Mouse (Mus musculus) midbrain, postnatal 0 days (tissue): ENCODE data around the gene Nedd1. TPM values are rescaled to one million over a fixed set of nuclear protein-coding genes. Genes with fewer than 3 reads are reported as not detected.

Experiments used
- ATAC-seq: fragments of 200-750 bp; cut with Nextera tagmentation; 2 replicates; pipeline ENCODE4 v1.8.0; 2017; ENCODE audit warnings: moderate number of reproducible peaks, mild to moderate bottlenecking, moderate TSS enrichment, moderate library complexity; ENCODE audit not compliant: low FRiP score
- DNase-seq: peaks from one replicate; pipeline ENCODE4 v3.0.0-alpha.2; 2015; ENCODE audit warnings: low spot score
- H3K27ac ChIP-seq: fragments of 300-500 bp; sonication (generic); 2 replicates; pipeline ENCODE4 v1.5.1; 2014; ENCODE audit warnings: low read depth, mild to moderate bottlenecking, low read length, mixed read lengths
- H3K27me3 ChIP-seq: fragments of 300-500 bp; sonication (generic); 2 replicates; pipeline ENCODE4 v1.6.1; 2014; ENCODE audit warnings: low read length, control low read depth, mixed read lengths; ENCODE audit not compliant: insufficient read depth
- H3K36me3 ChIP-seq: fragments of 300-500 bp; sonication (generic); 2 replicates; pipeline ENCODE4 v1.6.1; 2014; ENCODE audit warnings: low read length, control low read depth, mixed read lengths; ENCODE audit not compliant: insufficient read depth
- H3K4me1 ChIP-seq: fragments of 300-500 bp; sonication (generic); 2 replicates; pipeline ENCODE4 v1.6.1; 2014; ENCODE audit warnings: mild to moderate bottlenecking, control low read depth, antibody characterized with exemption, low read length, mixed read lengths; ENCODE audit not compliant: insufficient read depth
- H3K4me2 ChIP-seq: fragments of 300-500 bp; sonication (generic); 2 replicates; pipeline ENCODE4 v1.6.1; 2014; ENCODE audit warnings: low read depth, mild to moderate bottlenecking, low read length, mixed read lengths; ENCODE audit not compliant: poor library complexity, severe bottlenecking
- H3K4me3 ChIP-seq: fragments of 300-500 bp; sonication (generic); 2 replicates; pipeline ENCODE4 v1.5.1; 2014; ENCODE audit warnings: low read depth, mild to moderate bottlenecking, low read length, moderate library complexity
- H3K9ac ChIP-seq: fragments of 300-500 bp; sonication (generic); replicated peaks from 2 replicates; pipeline ENCODE4 v1.6.1; 2014; ENCODE audit warnings: mild to moderate bottlenecking, low read length, moderate library complexity, mixed read lengths; ENCODE audit not compliant: poor library complexity, severe bottlenecking
- H3K9me3 ChIP-seq: fragments of 300-500 bp; sonication (generic); 2 replicates; pipeline ENCODE4 v1.6.1; 2016; ENCODE audit warnings: low read length, control low read depth
- CTCF ChIP-seq: IDR thresholded peaks from 2 replicates; pipeline ENCODE4 v1.5.1; 2016; ENCODE audit warnings: antibody characterized with exemption, mild to moderate bottlenecking
- WGBS: fragments of 180-500 bp; shearing (Covaris S2); extraction: QIAGEN DNeasy Blood & Tissue Kit; methylation state at CpG from one replicate; pipeline ENCODE4 v1.1.7; 2014; 5-methylcytosine and 5-hydroxymethylcytosine counted together
- polyA plus RNA-seq: library from polyadenylated mRNA; unstranded; fragments of >200 nt; fragmentation: Nextera tagmentation; extraction: Ambion mirVana; gene quantifications from 2 replicates; pipeline ENCODE4 v1.2.1, GENCODE M21; 2015
- total RNA-seq: library from RNA; depleted of rRNA; stranded (reverse); fragments of >200 nt; gene quantifications from 2 replicates; pipeline ENCODE4 v1.2.3, GENCODE M21; 2014; rRNA removed

The Nedd1 gene
- 7.6 and 7.8 TPM in 2 replicates for total RNA-seq
- polyA plus RNA-seq: 4.4 and 7.0 TPM in 2 replicates

GRCm38 (mm10) chr10:92721771-92722619, at the start of gene Nedd1:
Nedd1 (minus strand) TSS chr10:92722420.
- TF ChIP-seq CTCF: no peak
- Histone ChIP-seq H3K27me3 (no peaks in the 10 kb centered on the region), H3K9ac (peak within 1 kb of the TSS; percentile 70), H3K9me3 (no peaks in the 10 kb centered on the region), H3K4me2 (peak within 1 kb of the TSS; percentile 88), H3K36me3 (no peaks in the 10 kb centered on the region), H3K27ac (peak within 1 kb of the TSS; percentile 8), H3K4me1 (no peaks in the 10 kb centered on the region), H3K4me3 (peak within 1 kb of the TSS; percentile 82)
- DNase-seq (peak; percentile 91), ATAC-seq (peak; percentile 97)
- under 1% methylated on average over 50 of the region's 57 CpGs for WGBS

- ATAC-seq: no peak
- Histone ChIP-seq H3K4me2 (no peak overlapping the region), H3K36me3 (no peaks in the 10 kb centered on the region), H3K9me3 (no peaks in the 10 kb centered on the region), H3K27ac (no peak overlapping the region), H3K4me1 (no peaks in the 10 kb centered on the region), H3K9ac (no peak overlapping the region), H3K27me3 (no peaks in the 10 kb centered on the region), H3K4me3 (no peak overlapping the region)
- 71% methylated on average over 5 of the region's 5 CpGs for WGBS
- DNase-seq: peak; percentile 10
- no peak for TF ChIP-seq CTCF
These were observed 32.1 kb upstream of the Nedd1 start for GRCm38 (mm10) chr10:92754359-92754758.

GRCm38 (mm10) chr10:92730339-92730738, 8.1 kb upstream of the Nedd1 start:
- ATAC-seq: no peak
- no peak for DNase-seq

GRCm38 (mm10) chr10:92728723-92729122, 6.5 kb upstream of the Nedd1 start:
- Histone ChIP-seq H3K36me3 (no peaks in the 10 kb centered on the region), H3K27me3 (no peaks in the 10 kb centered on the region), H3K9ac (no peak overlapping the region), H3K27ac (no peak overlapping the region), H3K4me3 (no peak overlapping the region), H3K9me3 (no peaks in the 10 kb centered on the region), H3K4me2 (no peak overlapping the region), H3K4me1 (no peaks in the 10 kb centered on the region)
- ATAC-seq (no peak), DNase-seq (no peak)
- TF ChIP-seq CTCF: no peak
- WGBS: 86% methylated on average over 3 of the region's 3 CpGs

More at GRCm38 (mm10) chr10:92730339-92730738, 8.1 kb upstream of the Nedd1 start:
- Histone ChIP-seq H3K4me2 (no peak overlapping the region), H3K9me3 (no peaks in the 10 kb centered on the region), H3K36me3 (no peaks in the 10 kb centered on the region), H3K27me3 (no peaks in the 10 kb centered on the region), H3K9ac (no peak overlapping the region), H3K4me3 (no peak overlapping the region), H3K4me1 (no peaks in the 10 kb centered on the region), H3K27ac (no peak overlapping the region)
- TF ChIP-seq CTCF: no peak
- 86% methylated on average over 3 of the region's 3 CpGs for WGBS

- 20% methylated on average over 5 of the region's 5 CpGs for WGBS
- H3K9ac ChIP-seq: peak overlapping the region; percentile 70
- DNase-seq (no peak), ATAC-seq (no peak; the same call in 1 of the 2 replicates)
- H3K4me3 ChIP-seq: peak overlapping the region; percentile 82
- peak overlapping the region; percentile 8 for H3K27ac ChIP-seq
- no peaks in the 10 kb centered on the region for H3K4me1 ChIP-seq
- TF ChIP-seq CTCF: no peak
- H3K36me3 ChIP-seq: no peaks in the 10 kb centered on the region
- H3K4me2 ChIP-seq: peak overlapping the region; percentile 88
- no peaks in the 10 kb centered on the region for H3K9me3 ChIP-seq
- no peaks in the 10 kb centered on the region for H3K27me3 ChIP-seq
These were observed 384 bp upstream of the Nedd1 start for GRCm38 (mm10) chr10:92722620-92722988.

GRCm38 (mm10) chr10:92699032-92699431, 23.2 kb downstream of the Nedd1 start:
- Histone ChIP-seq H3K4me2 (no peak overlapping the region), H3K36me3 (no peaks in the 10 kb centered on the region; the same call in 1 of the 2 replicates), H3K4me3 (no peak overlapping the region), H3K9ac (0 out of 2 replicates have a peak overlapping the region, but pooled peaks have one; percentile 20), H3K27me3 (no peaks in the 10 kb centered on the region), H3K4me1 (no peaks in the 10 kb centered on the region), H3K9me3 (no peaks in the 10 kb centered on the region), H3K27ac (no peak overlapping the region)
- TF ChIP-seq CTCF: no peak
- ATAC-seq (no peak), DNase-seq (no peak)
- WGBS: 62% methylated on average over 6 of the region's 6 CpGs
